Mouse (Mus musculus) c-Kit-positive CD71-positive TER-119-negative erythroid progenitor cells, embryonic 14.5 days (primary cell): ENCODE data around the gene Tmprss11e.

Experiments used
- DNase-seq: peaks from one replicate; pipeline ENCODE4 v3.0.0-alpha.2; 2013; ENCODE audit warnings: low read depth

Gene Tmprss11e

GRCm38 (mm10) chr5:86745715-86746114, at the start of gene Tmprss11e:
TSS of gene Tmprss11e (minus strand) at chr5:86745815.
- no peak for DNase-seq

DNA sequence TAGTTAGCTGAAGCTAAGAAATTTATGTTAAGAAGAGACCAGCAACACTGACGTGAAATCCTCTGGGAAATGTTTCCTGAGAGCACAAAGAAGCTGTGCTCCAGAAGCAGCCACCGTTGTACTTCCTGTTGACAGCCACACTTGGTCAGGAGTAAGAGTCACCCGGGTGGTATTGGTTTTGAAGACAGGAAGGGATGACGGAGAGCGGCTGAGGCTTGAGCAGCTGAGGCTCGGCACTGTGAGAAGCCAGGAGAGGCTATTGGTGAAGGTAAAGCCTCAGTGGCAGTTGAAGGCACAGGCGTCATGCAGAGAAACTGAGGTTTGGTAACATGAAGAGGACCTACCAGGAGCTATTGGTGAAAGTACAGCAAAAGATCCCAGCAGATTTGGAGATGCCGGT, 47.2 kb upstream of the Tmprss11e start:
- no peak for DNase-seq

- no peak for DNase-seq
These were observed 46.6 kb upstream of the Tmprss11e start for GRCm38 (mm10) chr5:86792249-86792648.

GRCm38 (mm10) chr5:86789954-86790353, 44.3 kb upstream of the Tmprss11e start:
- no peak for DNase-seq

- DNase-seq, result no peak
These were observed 41.2 kb upstream of the Tmprss11e start for GRCm38 (mm10) chr5:86786798-86787197.

DNA sequence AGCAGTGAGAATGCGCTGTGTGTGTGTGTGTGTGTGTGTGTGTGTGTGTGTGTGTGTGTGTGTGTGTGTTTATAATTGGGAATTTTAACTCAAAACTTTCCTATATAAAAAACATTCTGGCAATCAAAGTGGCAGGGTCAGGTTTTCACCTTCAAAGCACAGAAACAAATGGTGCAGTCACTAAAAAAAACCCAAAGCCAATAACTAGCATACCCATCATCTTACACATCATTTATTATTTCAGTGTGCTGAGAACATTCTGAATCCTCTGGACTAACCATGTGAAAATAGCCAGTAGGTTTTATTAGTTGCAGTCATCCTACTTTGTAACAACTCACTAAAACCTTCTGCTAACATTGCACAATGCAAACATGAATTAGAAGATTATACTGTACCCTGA, 38.6 kb upstream of the Tmprss11e start:
- no peak for DNase-seq

- DNase-seq, result no peak
These were observed 37.4 kb upstream of the Tmprss11e start for GRCm38 (mm10) chr5:86783059-86783458.

DNA sequence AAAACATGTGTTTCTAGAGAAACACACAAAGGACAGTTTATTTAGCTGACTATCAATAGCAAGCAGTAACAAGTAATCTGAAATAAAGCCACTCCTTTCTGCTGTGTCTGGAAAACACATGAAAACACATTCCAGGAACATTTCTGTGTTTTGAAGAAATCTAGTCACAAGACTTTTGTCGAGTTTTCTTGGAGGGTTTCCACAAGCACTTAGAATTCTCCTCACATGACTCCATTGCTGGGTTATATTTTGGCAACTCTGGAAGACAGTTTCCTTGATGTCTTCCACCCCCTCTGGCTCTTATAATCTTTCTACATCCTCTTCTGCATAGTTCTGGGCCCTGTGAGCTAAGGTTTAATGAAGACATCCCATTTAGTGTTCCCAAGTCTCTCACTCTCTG, 32.9 kb upstream of the Tmprss11e start:
- no peak for DNase-seq

- DNase-seq, result no peak
These were observed 31.3 kb upstream of the Tmprss11e start for GRCm38 (mm10) chr5:86776941-86777340.

GRCm38 (mm10) chr5:86771010-86771409, 25.4 kb upstream of the Tmprss11e start:
- DNase-seq, result no peak

DNA sequence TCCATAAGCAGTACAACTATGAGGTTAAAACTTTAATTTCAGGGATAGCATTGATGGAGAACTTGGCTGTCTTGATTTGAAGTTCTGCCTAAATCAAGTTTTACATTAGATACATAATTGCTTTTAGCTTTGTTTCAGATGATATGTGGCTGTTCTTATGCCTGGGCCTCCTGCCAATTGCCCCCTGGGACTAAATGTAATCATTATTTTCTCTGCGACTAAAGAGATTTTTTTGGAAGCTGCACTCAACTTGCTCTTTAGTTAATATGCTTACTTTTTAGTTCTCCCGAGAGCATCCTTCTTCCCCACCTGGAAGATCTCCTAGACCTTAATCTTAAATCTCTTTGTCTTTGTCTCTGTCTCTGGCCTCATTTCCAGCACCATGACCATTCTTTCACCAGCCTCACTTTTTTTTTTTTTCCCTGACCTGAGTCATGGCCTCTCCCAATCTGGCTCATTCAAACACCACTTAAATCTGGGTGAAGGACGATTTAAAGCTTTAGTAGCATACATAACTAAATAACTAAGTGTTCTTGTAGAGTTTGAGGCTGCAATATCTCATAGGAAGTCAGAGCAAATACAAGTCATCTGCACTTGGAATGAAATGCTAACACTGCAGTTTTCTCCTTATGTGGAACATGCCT, 23.5 kb upstream of the Tmprss11e start:
- DNase-seq, result no peak

- DNase-seq, result no peak
These were observed 2.8 kb downstream of the Tmprss11e start for GRCm38 (mm10) chr5:86742796-86743195.

GRCm38 (mm10) chr5:86741146-86741545, 4.5 kb downstream of the Tmprss11e start:
- no peak for DNase-seq

- DNase-seq, result no peak
These were observed 9.8 kb downstream of the Tmprss11e start for GRCm38 (mm10) chr5:86735808-86736207.

DNA sequence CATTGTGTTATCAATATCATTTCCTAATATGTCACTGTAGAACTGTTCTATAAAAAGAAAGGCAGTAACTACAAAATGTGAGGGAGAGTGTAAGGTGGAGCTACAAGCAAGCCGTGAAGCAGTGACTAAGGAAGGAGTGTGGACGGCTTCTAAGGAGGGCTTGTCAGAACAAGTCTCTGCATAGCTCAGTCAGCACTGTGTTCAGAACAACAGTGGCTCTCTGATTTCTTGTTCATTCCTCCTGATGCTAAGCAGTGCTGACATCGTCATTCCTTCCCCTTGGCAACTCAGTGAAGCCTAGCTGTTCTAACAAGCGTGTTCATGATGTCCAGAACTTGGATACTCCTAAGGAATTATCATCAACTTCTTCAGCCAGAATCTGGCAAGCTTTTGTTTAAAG, 15.0 kb downstream of the Tmprss11e start:
- no peak for DNase-seq

DNA sequence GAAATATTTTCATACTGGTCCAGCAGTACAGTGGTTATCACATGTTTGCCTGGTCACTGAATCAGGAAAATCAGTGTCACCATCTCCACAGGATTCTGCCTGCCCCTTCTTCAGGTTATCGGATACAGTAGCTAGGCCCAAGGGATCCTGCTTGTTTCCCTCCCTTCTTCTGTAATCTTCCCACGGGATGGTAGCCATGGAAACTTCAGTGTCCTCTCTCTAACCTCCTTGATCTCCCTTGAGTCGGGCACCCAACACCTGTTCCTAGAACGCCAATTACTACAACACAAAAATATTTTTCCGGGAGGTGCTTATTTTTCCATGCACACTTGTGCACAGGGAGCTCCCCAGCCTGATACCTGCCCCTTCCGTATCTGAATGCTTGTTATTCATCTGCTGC, 17.0 kb downstream of the Tmprss11e start:
- no peak for DNase-seq

GRCm38 (mm10) chr5:86727033-86727432, 18.6 kb downstream of the Tmprss11e start:
- DNase-seq, result no peak

DNA sequence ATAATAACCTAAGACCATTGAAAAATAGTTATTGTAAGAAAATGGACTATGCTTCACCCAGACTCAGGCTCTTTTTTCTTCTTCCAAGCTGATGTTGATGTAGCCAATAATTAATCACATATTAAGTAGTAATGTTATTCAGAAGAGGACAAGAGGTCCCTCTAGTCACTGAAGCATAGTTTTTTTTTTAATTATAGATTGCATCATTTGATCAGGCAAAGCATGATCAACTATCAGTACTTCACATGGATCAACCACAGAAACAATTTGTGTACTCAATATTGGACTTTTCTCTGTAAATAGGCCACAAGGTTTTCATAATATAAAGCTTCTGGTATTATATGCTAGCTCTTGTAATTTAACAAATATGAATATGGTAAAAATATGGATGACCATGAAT, 20.6 kb downstream of the Tmprss11e start:
- no peak for DNase-seq

GRCm38 (mm10) chr5:86722820-86723460, 22.7 kb downstream of the Tmprss11e start:
- DNase-seq, result no peak

GRCm38 (mm10) chr5:86714967-86715366, 30.6 kb downstream of the Tmprss11e start:
- DNase-seq, result no peak

- DNase-seq, result no peak
These were observed 40.7 kb downstream of the Tmprss11e start for GRCm38 (mm10) chr5:86704923-86705322.

GRCm38 (mm10) chr5:86684667-86685066, 60.9 kb downstream of the Tmprss11e start:
- no peak for DNase-seq

DNA sequence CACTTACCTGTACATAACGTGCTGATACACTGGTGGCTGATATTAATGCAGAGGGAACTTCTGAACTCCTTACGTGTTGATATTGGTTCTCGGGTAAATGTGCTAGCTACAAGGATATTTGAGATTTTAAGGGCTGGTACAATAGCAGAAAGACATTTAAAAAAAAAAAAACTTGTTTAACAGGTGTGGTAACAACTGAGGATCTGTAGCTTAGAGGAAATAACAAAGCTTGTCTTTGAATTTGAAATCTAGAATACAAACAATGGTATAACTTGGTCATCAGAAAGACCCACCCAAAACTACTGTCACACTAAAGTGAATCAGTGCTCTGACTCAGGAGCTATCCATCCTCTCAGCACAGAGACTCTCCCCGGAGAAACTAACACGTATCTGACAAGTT, 69.4 kb downstream of the Tmprss11e start, which contains the start of gene Tmprss11b:
Gene Tmprss11b (minus strand): TSS at position 101 of the 400 bp plus-strand sequence.
- DNase-seq, result no peak
